Mouse (Mus musculus) kidney, embryonic 16.5 days (tissue): ENCODE data around the gene Hoxd11. TPM values are rescaled to one million over a fixed set of nuclear protein-coding genes. Genes with fewer than 3 reads are reported as not detected.
A peak's percentile ranks its signal among the peaks of the same experiment; 100 is the strongest.

ENCODE experiments used
- ATAC-seq: fragments of 200-750 bp; cut with Nextera tagmentation; 2 replicates; pipeline ENCODE4 v1.8.0; 2017; ENCODE audit warnings: moderate TSS enrichment; ENCODE audit not compliant: low FRiP score, low TSS enrichment
- H3K27ac ChIP-seq: fragments of 300-500 bp; sonication (generic); 2 replicates; pipeline ENCODE4 v1.5.1; 2014; ENCODE audit warnings: low read length
- H3K27me3 ChIP-seq: fragments of 300-500 bp; sonication (generic); 2 replicates; pipeline ENCODE4 v1.6.1; 2014; ENCODE audit warnings: low read length, control low read depth, mixed read lengths; ENCODE audit not compliant: insufficient read depth
- H3K36me3 ChIP-seq: fragments of 300-500 bp; sonication (generic); 2 replicates; pipeline ENCODE4 v1.6.1; 2014; ENCODE audit warnings: low read length, control low read depth, mixed read lengths; ENCODE audit not compliant: insufficient read depth
- H3K4me1 ChIP-seq: fragments of 300-500 bp; sonication (generic); 2 replicates; pipeline ENCODE4 v1.6.1; 2014; ENCODE audit warnings: low read length, control low read depth, mixed read lengths; ENCODE audit not compliant: insufficient read depth
- H3K4me2 ChIP-seq: fragments of 300-500 bp; sonication (generic); replicated peaks from 2 replicates; pipeline ENCODE4 v1.6.1; 2014; ENCODE audit warnings: low read depth, low read length
- H3K4me3 ChIP-seq: fragments of 300-500 bp; sonication (generic); 2 replicates; pipeline ENCODE4 v1.5.1; 2014; ENCODE audit warnings: mild to moderate bottlenecking, low read length
- H3K9ac ChIP-seq: fragments of 300-500 bp; sonication (generic); replicated peaks from 2 replicates; pipeline ENCODE4 v1.6.1; 2014; ENCODE audit warnings: low read length
- H3K9me3 ChIP-seq: fragments of 300-500 bp; sonication (generic); 2 replicates; pipeline ENCODE4 v1.6.1; 2016; ENCODE audit warnings: low read length, control low read depth
- WGBS: fragments of 180-500 bp; shearing (Covaris S2); extraction: QIAGEN DNeasy Blood & Tissue Kit; methylation state at CpG from one replicate; pipeline ENCODE4 v1.1.7; 2014; 5-methylcytosine and 5-hydroxymethylcytosine counted together
- polyA plus RNA-seq: library from polyadenylated mRNA; unstranded; fragments of >200 nt; fragmentation: Nextera tagmentation; extraction: Ambion mirVana; gene quantifications from 2 replicates; pipeline ENCODE4 v1.2.1, GENCODE M21; 2015

The Hoxd11 gene
- polyA plus RNA-seq, result 13.9 and 17.9 TPM in 2 replicates

DNA sequence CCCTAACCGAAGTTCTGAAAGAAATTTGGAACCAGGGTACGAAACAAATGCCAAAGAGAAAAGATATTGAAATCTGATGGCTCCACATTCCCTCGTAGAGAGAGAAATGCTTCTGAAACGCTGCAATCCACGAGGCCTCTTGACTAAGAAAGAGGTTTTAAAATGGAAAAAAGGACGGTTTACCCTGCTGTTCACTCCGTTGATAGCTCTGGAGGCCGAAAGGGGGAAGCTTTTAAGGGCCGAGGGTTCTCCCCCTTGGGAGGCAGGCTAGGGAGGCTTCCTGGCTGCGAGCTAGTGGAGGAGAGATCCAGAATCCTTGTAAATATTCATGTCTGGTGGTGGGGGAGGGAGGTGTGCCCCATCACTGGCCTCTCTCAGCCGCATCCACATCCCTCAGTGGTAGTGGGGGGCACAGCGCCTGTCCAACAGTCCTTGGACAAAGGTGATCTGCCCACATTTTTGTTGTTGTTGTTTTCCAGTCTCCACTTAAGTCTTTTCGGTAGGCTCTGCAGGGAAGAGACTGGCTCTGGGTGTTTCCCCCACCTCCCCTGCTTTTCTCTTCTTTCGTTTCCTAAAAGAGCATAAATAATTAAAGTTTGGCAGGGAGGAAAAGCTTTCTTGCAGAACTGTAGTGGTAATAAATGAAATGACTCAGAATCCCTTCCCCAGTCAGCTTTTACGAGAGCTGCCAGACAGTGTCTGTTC is at the start of gene Hoxd11:
Hoxd11 (plus strand) TSS at position 667 of the 705 bp plus-strand sequence.
- no peak for ATAC-seq
- H3K9me3 ChIP-seq, result no peaks in the 10 kb centered on the region
- peak within 1 kb of the TSS; percentile 63 for H3K4me3 ChIP-seq
- H3K27ac ChIP-seq, result peak within 1 kb of the TSS; percentile 92
- peaks cover 40% of the 10 kb centered on the region for H3K4me1 ChIP-seq
- H3K36me3 ChIP-seq, result no peaks in the 10 kb centered on the region
- H3K9ac ChIP-seq, result peak within 1 kb of the TSS; percentile 89
- H3K4me2 ChIP-seq, result peak within 1 kb of the TSS; percentile 61
- peaks cover 35% of the 10 kb centered on the region for H3K27me3 ChIP-seq
- WGBS, result 3% methylated on average over 15 of the region's 15 CpGs

DNA sequence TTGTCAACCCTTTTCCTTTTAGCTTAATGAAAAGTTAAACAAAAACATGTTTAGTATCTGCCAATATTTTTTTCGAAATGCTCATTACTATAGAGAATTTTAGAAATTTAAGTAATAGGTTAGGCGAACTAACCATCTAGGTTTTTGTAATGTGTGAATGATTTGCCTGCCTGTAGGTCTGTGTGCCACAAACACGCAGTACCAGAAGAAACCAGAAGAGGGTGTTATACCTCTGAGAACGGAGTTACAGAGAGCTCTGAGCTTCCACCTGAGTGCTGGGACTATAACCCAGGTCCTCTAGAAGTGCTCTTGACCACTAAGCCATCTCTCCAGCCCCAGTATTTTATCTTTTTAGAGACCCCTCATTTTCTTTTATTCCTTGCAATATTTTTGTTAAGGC is 43.9 kb upstream of the Hoxd11 start:
- no peaks in the 10 kb centered on the region for H3K27me3 ChIP-seq
- 73% methylated on average over 4 of the region's 4 CpGs for WGBS
- H3K9me3 ChIP-seq, result no peaks in the 10 kb centered on the region
- no peak overlapping the region for H3K4me3 ChIP-seq
- no peak overlapping the region for H3K27ac ChIP-seq
- H3K4me1 ChIP-seq, result no peaks in the 10 kb centered on the region
- no peaks in the 10 kb centered on the region for H3K36me3 ChIP-seq
- H3K9ac ChIP-seq, result no peak overlapping the region
- H3K4me2 ChIP-seq, result no peak overlapping the region
- ATAC-seq, result no peak

DNA sequence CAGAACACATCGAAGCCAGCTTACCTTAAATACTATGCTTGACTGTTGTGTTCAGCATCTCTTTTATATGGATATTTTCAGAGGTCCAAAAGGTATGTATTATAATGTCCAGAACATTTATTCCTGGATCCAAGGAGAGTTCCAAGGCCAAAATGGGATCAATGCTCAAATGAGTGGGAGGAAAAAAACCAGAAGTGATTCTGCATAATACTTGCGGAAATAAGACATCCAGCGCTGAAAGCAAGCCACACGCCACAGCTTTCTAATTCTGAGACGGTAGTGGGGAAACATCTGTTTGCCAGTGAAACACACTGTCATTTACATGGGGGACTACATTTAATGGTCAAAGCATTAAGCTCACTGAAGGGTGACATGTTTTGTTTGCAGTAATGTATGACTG is 36.9 kb upstream of the Hoxd11 start:
- no peak overlapping the region for H3K4me3 ChIP-seq
- no peaks in the 10 kb centered on the region; the same call in 1 of the 2 replicates for H3K9me3 ChIP-seq
- H3K27me3 ChIP-seq, result peaks cover 31% of the 10 kb centered on the region
- no peaks in the 10 kb centered on the region for H3K4me1 ChIP-seq
- no peak for ATAC-seq
- H3K4me2 ChIP-seq, result no peak overlapping the region
- H3K9ac ChIP-seq, result no peak overlapping the region
- WGBS, result 34% methylated on average over 5 of the region's 5 CpGs
- H3K27ac ChIP-seq, result no peak overlapping the region
- no peaks in the 10 kb centered on the region for H3K36me3 ChIP-seq

DNA sequence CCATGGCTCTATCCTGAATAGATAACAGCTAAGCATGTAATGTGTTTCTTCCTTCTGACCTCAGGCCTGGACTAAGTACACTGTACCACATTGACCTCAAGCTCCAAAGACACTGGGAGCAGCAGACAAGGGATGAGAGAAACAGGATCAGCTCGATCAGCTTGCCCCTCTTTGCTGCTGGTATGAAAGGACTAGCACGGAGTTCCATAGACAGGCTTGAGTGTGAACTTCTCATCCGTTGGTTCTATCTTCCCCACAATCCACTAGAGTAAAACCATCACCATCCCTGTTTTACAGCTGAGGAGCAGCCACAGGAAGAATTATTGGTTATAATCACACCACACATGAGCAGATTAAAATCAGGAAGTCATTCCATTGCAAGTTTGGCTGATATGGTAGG is 33.7 kb upstream of the Hoxd11 start:
- no peak overlapping the region for H3K27ac ChIP-seq
- H3K27me3 ChIP-seq, result peaks cover 63% of the 10 kb centered on the region
- ATAC-seq, result no peak
- no peak overlapping the region for H3K9ac ChIP-seq
- 82% methylated on average over 3 of the region's 3 CpGs for WGBS
- H3K4me1 ChIP-seq, result no peaks in the 10 kb centered on the region
- H3K4me3 ChIP-seq, result no peak overlapping the region
- no peak overlapping the region for H3K4me2 ChIP-seq
- no peaks in the 10 kb centered on the region; the same call in 1 of the 2 replicates for H3K9me3 ChIP-seq
- no peaks in the 10 kb centered on the region for H3K36me3 ChIP-seq

DNA sequence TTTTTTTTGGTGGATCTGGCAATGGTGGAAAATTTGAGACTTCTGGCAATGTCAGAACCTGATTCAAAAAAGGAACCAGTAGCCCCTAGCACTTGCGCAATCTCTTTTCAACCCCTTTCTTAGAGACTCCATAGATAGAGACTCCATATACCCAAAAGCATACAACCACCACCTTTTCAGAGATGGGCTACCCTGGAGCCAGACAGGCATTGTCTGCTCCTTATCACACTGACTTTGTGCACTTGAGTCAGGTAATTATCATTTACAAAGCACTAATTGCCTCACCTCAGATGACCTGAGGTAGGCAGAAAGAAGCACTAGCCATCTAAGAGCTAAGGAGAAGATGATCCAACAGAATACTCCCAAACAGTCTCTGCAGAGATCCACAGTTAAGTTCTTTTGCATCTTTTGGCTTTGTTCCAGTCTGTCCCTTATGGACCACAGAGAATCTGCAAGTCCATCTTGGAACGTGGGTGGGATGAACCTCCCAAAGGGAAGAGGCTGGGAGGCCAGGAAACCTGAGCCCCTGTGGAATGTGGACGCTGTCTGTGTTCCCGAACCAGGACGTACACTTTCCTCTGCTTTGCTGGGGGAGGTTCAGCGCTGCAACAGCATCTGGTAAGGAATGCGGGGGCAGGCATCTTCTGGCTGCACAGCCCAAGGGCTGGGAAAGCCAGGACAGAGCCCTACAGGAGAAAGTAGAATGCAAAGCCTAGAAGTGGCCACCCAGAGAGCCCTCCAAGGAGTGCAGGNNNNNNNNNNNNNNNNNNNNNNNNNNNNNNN is 32.1 kb upstream of the Hoxd11 start:
- 14% methylated on average over 7 of the region's 7 CpGs for WGBS
- H3K9ac ChIP-seq, result no peak overlapping the region
- no peak overlapping the region for H3K27ac ChIP-seq
- H3K9me3 ChIP-seq, result no peaks in the 10 kb centered on the region; the same call in 1 of the 2 replicates
- no peaks in the 10 kb centered on the region for H3K36me3 ChIP-seq
- H3K4me2 ChIP-seq, result no peak overlapping the region
- peak; percentile 87 for ATAC-seq
- H3K27me3 ChIP-seq, result peaks cover 78% of the 10 kb centered on the region
- no peaks in the 10 kb centered on the region for H3K4me1 ChIP-seq
- H3K4me3 ChIP-seq, result no peak overlapping the region

DNA sequence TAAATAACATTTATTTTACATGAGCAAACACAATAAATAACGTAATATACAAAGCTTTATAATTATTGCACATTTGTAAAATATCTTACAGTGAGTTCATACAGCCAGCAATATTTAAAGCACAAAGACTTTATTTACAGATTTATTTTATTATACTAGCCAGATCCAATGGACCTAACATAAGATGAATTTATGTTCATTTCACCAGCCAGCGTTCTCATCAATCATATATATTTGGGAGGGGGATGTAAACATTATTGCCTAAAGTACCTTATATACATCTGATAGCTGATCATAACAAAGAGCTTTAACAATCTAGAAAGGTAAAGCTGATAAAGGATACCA is 26.4 kb upstream of the Hoxd11 start:
- no peaks in the 10 kb centered on the region for H3K9me3 ChIP-seq
- H3K27ac ChIP-seq, result no peak overlapping the region
- no peaks in the 10 kb centered on the region for H3K36me3 ChIP-seq
- 35% methylated on average over 2 of the region's 2 CpGs for WGBS
- no peak overlapping the region for H3K9ac ChIP-seq
- ATAC-seq, result no peak
- H3K4me2 ChIP-seq, result no peak overlapping the region
- H3K4me1 ChIP-seq, result peaks cover 4% of the 10 kb centered on the region; the same call in 1 of the 2 replicates
- H3K27me3 ChIP-seq, result peaks cover 87% of the 10 kb centered on the region
- H3K4me3 ChIP-seq, result no peak overlapping the region

DNA sequence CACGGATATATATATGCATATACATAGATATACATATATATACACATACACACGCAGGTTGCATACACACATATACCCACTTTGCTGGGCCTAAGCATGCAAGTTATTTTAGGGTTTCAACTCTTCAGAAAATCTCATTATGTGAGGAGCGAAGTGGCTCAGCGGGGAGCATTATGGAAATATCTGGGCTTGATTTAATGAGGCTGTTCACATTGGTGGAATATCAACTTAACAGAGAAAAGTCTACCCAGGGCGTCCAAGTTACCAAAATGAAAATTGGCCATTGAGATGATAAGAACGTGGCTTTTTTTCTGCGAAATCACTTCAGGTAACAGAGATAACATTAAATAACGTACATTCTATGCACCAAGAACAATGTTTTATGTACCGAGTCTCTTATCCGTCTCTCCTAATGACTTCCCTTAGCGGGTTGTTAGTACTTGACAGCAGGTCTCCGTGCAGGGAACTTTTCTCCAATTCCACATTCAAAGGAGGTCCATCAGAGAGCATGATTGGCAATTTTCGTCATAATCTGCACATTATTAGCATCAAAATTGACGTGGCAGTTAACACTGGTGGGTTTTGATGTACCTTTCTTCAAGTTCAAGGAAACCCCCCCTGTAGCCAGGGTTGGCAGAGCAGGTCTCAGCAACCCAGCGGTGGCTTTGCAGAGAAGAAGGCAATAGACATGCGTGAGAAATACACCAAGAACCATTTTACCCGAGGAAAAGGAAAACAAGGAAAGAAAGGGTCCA is 25.4 kb upstream of the Hoxd11 start:
- WGBS, result 12% methylated on average over 17 of the region's 17 CpGs
- ATAC-seq, result no peak
- no peak overlapping the region for H3K9ac ChIP-seq
- H3K4me1 ChIP-seq, result peaks cover 4% of the 10 kb centered on the region; the same call in 1 of the 2 replicates
- no peak overlapping the region for H3K27ac ChIP-seq
- no peaks in the 10 kb centered on the region for H3K9me3 ChIP-seq
- no peak overlapping the region for H3K4me3 ChIP-seq
- H3K27me3 ChIP-seq, result peaks cover 82% of the 10 kb centered on the region
- no peaks in the 10 kb centered on the region for H3K36me3 ChIP-seq
- H3K4me2 ChIP-seq, result no peak overlapping the region

DNA sequence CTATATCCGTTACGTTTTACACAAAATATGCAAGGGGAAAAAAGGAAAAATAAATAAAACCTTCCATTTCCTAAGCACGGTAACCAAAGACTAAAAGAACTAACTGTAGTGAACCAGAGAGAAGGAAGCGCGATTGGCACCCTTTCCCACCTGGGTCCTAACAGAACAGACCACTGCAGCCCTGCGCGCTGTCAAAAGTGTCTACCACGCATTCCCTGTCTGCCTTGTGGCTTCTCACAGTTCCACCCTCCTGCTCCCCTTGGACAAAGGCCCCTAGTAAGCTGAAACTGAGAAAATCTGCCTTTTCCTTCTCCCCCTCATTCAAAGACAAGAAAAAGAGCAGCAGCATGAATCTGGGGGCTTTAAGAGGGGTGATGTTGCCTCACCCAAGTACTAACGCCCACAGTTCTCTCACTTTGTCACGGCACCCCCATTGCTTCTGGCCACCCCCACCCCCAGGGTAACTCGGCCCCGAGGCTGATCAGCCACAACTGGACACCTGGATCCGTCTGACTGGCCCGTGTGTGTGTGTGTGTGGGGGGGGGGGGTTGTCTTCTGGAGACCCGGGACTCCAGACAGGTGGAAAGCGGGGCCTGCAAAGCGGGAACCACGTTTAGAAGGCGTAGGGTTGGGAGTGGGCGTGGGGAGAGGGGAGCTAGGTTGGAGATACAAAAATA is 24.5 kb upstream of the Hoxd11 start:
- Histone ChIP-seq H3K4me3 (no peak overlapping the region), H3K36me3 (no peaks in the 10 kb centered on the region), H3K4me2 (no peak overlapping the region), H3K27ac (no peak overlapping the region), H3K9me3 (no peaks in the 10 kb centered on the region), H3K4me1 (peaks cover 4% of the 10 kb centered on the region; the same call in 1 of the 2 replicates), H3K9ac (no peak overlapping the region), H3K27me3 (peaks cover 82% of the 10 kb centered on the region)
- 0 out of 2 replicates have a peak, but pooled peaks have one; percentile 44 for ATAC-seq
- WGBS, result 2% methylated on average over 20 of the region's 20 CpGs

DNA sequence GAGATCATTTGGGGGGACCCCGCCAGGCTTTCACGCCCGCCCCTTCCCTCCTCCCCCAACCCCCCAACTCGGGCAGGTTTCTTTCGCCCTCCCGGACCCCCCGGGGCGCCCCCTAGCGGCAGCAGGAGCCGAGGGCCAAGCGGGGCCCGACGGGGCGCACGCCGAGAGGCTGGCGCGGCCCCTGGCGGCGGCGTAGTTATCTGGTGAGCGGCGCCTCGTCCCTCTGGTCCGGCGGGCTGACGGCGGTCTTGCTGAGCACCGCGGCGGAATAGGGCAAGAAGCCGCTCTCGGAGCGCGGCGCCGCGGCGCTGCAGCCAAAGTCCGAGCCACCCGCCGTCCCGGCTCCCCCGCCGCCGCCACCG is 24.0 kb upstream of the Hoxd11 start:
- H3K4me3 ChIP-seq, result peak overlapping the region; percentile 35
- no peak overlapping the region for H3K9ac ChIP-seq
- no peaks in the 10 kb centered on the region for H3K36me3 ChIP-seq
- H3K4me2 ChIP-seq, result peak overlapping the region; percentile 49
- ATAC-seq, result peak; percentile 69; the same call in 1 of the 2 replicates
- WGBS, result under 1% methylated on average over 34 of the region's 47 CpGs
- peaks cover 4% of the 10 kb centered on the region; the same call in 1 of the 2 replicates for H3K4me1 ChIP-seq
- no peaks in the 10 kb centered on the region for H3K9me3 ChIP-seq
- H3K27ac ChIP-seq, result no peak overlapping the region
- H3K27me3 ChIP-seq, result peaks cover 80% of the 10 kb centered on the region
